Mouse (Mus musculus) gastrocnemius, postnatal 14 days (tissue): ENCODE data around the gene Hdac1. TPM values are rescaled to one million over a fixed set of nuclear protein-coding genes. Genes with fewer than 3 reads are reported as not detected.
"Not testable (repeated sequence)": the region's sequence is repeated elsewhere in the genome, so short reads cannot be mapped to it uniquely, and the experiment has no call there.

Experiments used
- DNase-seq: peaks from one replicate; pipeline ENCODE4 v3.0.0; 2021; ENCODE audit warnings: mixed read lengths
- intact Hi-C: fragments of 180-260 bp; cut with DNase I; formaldehyde crosslinking; loops from one replicate; pipeline ENCODE4 v1.15.1; 2025; ENCODE audit warnings: low total_unique reads
- total RNA-seq, 2 experiments: library from RNA; stranded (reverse); gene quantifications; 2 replicates each; pipeline ENCODE4 v1.2.3; 2021

Gene Hdac1
- total RNA-seq, 2 experiments from 2014 or later, result 14.9 to 16.9 TPM

DNA sequence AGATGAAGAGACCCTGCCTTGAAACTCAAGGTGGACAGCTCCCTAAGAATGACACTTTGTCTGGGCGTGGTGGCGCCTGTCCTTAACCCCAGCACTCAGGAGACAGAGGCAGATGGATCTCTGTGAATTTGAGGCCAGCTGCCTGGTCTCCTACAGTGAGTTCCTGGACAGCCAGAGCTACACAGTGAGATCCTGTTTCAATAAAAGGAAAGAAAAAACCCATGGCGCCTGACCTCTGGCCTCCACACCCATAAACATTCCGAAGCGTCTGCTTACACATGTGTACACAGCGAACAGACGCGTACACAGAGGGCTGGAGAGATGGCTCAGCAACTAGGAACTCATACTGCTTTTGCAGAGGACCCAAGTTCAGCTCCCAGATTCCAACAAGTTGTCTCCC is 21.2 kb upstream of the Hdac1 start:
- intact Hi-C loops, result no loop called here
- no peak for DNase-seq

- DNase-seq, result no peak
- intact Hi-C loops, result no loop called here
Observed at GRCm38 (mm10) chr4:129561184-129561583, 18.7 kb upstream of the Hdac1 start.

DNA sequence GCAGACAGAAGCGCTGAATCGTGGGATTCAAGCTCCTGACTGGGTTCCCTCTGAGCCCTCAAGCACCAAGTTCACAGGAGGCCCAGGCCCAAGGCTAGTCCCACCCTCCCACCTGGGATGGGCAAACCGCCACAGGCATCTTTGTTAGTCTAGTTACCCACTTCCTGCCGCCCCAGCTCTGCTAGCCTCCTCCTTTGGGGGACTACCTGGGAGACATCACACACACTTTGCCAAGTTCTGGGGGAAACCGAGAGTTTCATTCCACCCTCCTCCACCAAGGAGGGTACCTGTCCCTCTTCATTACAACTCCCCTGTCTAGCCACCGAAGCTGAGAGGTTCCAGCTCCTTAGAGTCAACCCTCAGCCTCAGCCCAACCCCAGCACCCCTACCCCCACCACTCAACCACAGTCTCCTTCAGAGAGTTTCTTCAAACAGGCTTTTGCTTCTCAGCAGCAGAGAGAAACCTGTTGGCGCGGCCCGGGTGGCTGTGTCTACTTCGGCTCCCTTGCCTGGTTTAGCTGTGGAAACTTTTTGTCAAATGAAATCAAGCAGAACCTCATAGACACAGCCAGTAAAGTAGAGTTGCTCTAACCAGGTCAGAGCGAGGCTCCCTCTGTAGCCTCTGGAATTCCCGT is 15.9 kb upstream of the Hdac1 start:
- no peak for DNase-seq
- intact Hi-C loops, result no loop called here

GRCm38 (mm10) chr4:129557256-129557808 is 14.8 kb upstream of the Hdac1 start:
- intact Hi-C loops, result no loop called here
- DNase-seq, result no peak

- DNase-seq, result peak; percentile 91
- intact Hi-C loops, result no loop called here
Observed at GRCm38 (mm10) chr4:129556532-129557223, 14.2 kb upstream of the Hdac1 start.

GRCm38 (mm10) chr4:129555862-129556531 is 13.5 kb upstream of the Hdac1 start:
- no peak for DNase-seq
- intact Hi-C loops, result no loop called here

- DNase-seq, result no peak
- intact Hi-C loops, result no loop called here
Observed at GRCm38 (mm10) chr4:129555421-129555861, 12.9 kb upstream of the Hdac1 start.

- DNase-seq, intact Hi-C loops: not testable (repeated sequence)
Observed at GRCm38 (mm10) chr4:129554512-129554911, 12.0 kb upstream of the Hdac1 start.

DNA sequence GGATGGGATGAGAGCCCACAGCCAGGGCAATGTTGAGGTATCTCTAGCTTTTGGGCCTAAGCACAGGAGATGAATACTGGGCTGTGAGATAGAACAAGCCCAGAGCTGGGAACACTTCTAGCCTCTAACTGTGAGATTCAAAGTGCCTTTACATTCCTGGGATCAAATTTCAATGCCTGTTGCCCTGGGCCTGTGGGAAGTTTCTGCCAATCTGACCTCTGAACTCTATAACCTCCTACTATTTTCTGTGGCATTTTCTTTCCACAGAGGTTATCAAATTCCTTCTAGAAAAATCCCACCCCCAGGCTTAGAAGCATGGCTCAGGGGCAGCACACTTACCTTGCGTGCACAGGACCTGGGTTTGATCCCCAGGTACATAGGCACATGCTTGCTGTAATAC is 7.8 kb upstream of the Hdac1 start:
- no peak for DNase-seq
- intact Hi-C loops, result no loop called here

- intact Hi-C loops, result loop anchor here (10.0 kb wide), 1 partner anchor 65 kb away; the partner anchor contains the start of genes Dcdc2b and Iqcc
- DNase-seq, result no peak
Observed at GRCm38 (mm10) chr4:129549306-129549705, 6.8 kb upstream of the Hdac1 start.

GRCm38 (mm10) chr4:129547631-129548030 is 5.1 kb upstream of the Hdac1 start:
- intact Hi-C loops, result loop anchor here (10.0 kb wide), 1 partner anchor 67 kb away; the partner anchor contains the start of genes Dcdc2b and Iqcc
- not testable (repeated sequence) for DNase-seq

DNA sequence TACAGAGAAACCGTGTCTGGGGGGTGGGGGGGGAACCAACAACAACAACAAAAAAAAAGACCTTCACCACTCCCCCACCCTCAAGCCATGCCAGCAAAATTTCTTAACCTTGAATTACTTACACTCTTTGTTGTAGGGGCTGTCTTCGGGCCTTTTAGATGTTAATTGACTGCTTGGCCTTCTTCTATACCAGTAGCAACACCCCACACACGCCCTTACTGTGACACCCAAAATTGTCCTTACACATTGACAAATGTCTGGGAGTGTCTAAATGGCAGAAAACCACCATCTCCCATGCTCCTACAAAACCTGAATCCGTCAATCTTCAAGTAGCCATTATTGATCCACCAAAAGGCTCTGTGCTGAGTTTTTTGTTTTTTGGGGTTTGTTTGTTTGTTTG is 1.6 kb upstream of the Hdac1 start:
- intact Hi-C loops, result loop anchor here (10.0 kb wide), 1 partner anchor 71 kb away; the partner anchor contains the start of genes Dcdc2b and Iqcc
- DNase-seq, result no peak

DNA sequence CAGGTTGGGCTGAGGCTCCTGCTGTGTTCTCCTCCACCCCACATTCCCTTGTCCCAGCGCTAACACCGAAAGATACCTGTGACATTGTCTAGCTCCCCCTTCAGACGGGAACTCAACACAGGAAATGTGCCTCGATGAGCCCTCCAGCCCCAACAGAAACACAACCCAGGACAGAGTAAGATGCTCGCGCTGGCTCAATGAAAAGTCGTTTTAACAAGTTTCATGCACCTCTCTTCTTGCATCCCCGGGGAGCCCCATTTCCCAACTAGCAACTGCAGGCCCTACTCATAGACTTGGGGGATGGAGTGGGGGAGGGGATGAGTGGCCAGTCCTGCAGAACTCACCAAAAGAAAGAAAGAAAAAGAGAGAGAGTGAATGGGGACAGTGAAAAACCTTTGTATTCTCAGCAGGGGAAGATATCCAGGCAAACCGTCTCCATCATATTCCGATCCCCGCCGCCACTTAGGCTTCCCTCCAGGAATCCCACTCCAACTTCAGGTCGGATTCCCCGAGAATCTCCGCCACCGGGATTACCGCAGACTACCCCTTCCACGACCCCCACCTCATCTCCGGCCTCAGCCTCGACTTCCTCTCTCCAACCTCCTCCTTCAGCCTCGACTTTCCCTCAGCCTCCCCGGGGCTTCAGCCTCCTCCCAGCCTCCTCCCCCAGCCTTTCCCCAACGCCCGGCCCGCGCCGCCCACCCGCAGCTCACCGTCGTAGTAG is 483 bp downstream of the Hdac1 start:
- intact Hi-C loops, result loop anchor here (10.0 kb wide), 1 partner anchor 73 kb away; the partner anchor contains the start of genes Dcdc2b and Iqcc
- no peak for DNase-seq

DNA sequence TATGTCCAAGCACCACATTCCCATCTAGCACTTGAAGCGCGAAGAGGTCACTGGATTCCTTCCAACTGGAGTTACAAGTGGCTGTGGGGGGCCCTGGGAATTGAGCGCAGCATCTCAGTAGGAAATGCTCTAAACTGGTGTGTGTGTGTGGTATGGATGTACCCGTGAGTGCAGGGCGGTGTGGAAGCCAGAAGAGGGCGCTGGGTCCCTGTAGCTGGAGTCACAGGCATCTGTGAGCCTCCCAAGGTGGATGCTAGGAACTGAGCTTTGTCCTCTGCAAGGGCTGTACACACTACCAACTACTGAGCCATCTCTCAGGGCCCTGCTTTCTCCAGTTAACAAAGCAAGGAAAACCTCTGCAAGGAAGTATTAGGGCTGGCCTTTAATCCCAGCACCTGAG is 2.5 kb downstream of the Hdac1 start:
- DNase-seq, result peak; percentile 13
- intact Hi-C loops, result loop anchor here (10.0 kb wide), 1 partner anchor 75 kb away; the partner anchor contains the start of genes Dcdc2b and Iqcc

DNA sequence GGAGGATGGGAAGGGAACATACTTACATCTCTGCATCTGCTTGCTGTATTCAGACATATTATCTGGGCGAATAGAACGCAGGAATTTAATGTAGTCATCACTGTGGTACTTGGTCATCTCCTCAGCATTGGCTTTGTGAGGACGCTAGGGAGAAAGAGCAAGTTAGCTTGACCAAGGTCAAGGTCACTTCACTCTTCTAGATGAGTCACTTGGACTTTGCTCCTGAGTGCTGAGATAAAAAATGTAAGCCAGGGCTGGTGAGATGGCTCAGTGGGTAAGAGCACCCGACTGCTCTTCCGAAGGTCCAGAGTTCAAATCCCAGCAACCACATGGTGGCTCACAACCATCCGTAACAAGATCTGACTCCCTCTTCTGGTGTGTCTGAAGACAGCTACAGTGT is 13.6 kb downstream of the Hdac1 start:
- intact Hi-C loops, DNase-seq: not testable (repeated sequence)

GRCm38 (mm10) chr4:129525889-129526288 is 16.6 kb downstream of the Hdac1 start:
- intact Hi-C loops, result no loop called here
- no peak for DNase-seq

GRCm38 (mm10) chr4:129525338-129525737 is 17.2 kb downstream of the Hdac1 start:
- intact Hi-C loops, result no loop called here

GRCm38 (mm10) chr4:129518519-129518918 is 24.0 kb downstream of the Hdac1 start:
- DNase-seq, result no peak
- intact Hi-C loops, result no loop called here

More at GRCm38 (mm10) chr4:129525338-129525737, 17.2 kb downstream of the Hdac1 start:
- DNase-seq, result no peak

DNA sequence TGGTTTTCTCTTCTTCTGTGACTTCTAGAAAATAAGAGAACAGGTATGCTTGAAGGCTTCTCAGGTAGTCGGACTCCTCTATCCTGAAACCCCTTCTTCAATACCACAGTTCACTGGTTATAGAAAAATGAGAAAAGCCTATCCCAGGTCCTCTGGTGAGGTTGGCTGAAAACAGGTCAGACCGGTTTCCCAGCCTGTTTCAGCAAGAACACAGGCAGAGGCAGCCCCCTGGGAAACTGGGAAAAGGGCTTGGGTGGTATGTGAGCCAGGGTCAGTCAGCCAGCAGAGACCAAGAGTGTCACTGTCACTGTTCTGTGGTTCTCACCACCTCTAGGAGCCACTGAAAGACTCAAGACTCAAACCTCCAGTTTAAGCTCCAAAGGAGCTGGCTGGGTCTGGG is 25.6 kb downstream of the Hdac1 start:
- DNase-seq, result no peak
- intact Hi-C loops, result no loop called here
